Mouse (Mus musculus) ovary, adult 18-20 months (tissue): ENCODE measurements around the gene Hspa5.
"Not testable (repeated sequence)": the region's sequence is repeated elsewhere in the genome, so short reads cannot be mapped to it uniquely, and the experiment has no call there.

Experiments used
- DNase-seq: peaks from one replicate; pipeline ENCODE4 v3.0.0; 2022; ENCODE audit warnings: low spot score, mixed read lengths

Hspa5 gene

DNA sequence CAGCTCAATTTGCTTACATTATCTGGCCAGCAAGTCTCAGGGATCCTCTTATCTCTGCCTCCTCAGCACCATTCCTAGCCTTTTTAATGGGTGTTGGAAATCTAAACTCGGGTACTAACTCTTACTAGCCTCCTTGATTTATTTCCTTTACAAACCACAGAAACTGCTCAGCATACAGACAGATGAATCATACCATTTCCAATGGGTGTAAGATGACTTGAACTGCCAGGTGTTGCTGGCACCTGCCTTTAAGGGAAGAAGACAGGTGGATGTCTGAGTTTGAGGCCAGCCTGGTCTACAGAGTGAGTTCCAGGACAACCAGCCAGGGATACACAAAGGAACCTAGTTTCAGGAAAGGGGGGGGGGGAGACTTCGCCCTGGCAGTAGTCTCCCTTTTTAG lies 36.3 kb downstream of the Hspa5 start:
- DNase-seq: no peak

- no peak for DNase-seq
These were observed 37.8 kb downstream of the Hspa5 start for GRCm38 (mm10) chr2:34809568-34809967.

DNA sequence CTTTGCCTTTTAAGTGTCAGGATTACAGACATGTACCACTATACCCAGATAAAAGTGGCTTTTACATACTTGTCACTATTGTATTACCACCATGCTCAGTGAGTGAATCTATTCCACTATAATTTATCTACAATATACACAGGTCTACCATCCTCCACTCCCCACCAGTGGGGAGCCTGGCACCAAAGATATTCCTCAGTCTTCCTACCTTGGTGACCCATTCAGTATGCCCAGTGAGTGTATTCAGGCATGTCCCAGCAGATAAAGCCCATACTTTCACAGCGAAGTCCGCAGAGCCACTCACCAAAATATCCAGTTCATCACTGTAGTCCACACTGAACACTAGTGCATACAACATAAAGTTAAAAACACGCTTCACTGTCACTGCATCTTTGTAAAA lies 39.0 kb downstream of the Hspa5 start:
- no peak for DNase-seq

- no peak for DNase-seq
These were observed 40.9 kb downstream of the Hspa5 start for GRCm38 (mm10) chr2:34812706-34813105.

- DNase-seq: not testable (repeated sequence)
These were observed 44.1 kb downstream of the Hspa5 start for GRCm38 (mm10) chr2:34815893-34816292.

GRCm38 (mm10) chr2:34818492-34818891 lies 46.7 kb downstream of the Hspa5 start:
- DNase-seq: no peak

GRCm38 (mm10) chr2:34825827-34826459 lies 54.2 kb downstream of the Hspa5 start, which contains the start of gene Fbxw2:
TSS of gene Fbxw2 (minus strand) at chr2:34826311.
- DNase-seq: peak; percentile 85

- DNase-seq: no peak
These were observed 54.9 kb downstream of the Hspa5 start for GRCm38 (mm10) chr2:34826460-34827231.
